Mouse (Mus musculus) spleen, adult 2 months (tissue): ENCODE data around the gene Eif3l. TPM values are rescaled to one million over a fixed set of nuclear protein-coding genes. Genes with fewer than 3 reads are reported as not detected.
A peak's percentile ranks its signal among the peaks of the same experiment; 100 is the strongest.

Source experiments
- DNase-seq, 2 experiments: peaks; one replicate each; pipeline versions ENCODE4 v3.0.0 to v3.0.0-alpha.2; 2012 to 2021; ENCODE audit warnings: low spot score in 2 of 2, low read depth in 1 of 2
- H3K27ac ChIP-seq: fragments of 200-500 bp; 2 replicates; pipeline ENCODE4 v1.5.1; 2012; ENCODE audit warnings: low read length, inconsistent platforms; ENCODE audit not compliant: insufficient read depth
- H3K27me3 ChIP-seq: fragments of 200-500 bp; 2 replicates; pipeline ENCODE4 v1.6.1; 2012; ENCODE audit warnings: mild to moderate bottlenecking, moderate library complexity, low read length, inconsistent platforms; ENCODE audit not compliant: control insufficient read depth, insufficient read depth
- H3K36me3 ChIP-seq: fragments of 200-500 bp; 2 replicates; pipeline ENCODE4 v1.6.1; 2012; ENCODE audit warnings: mild to moderate bottlenecking, low read length, inconsistent platforms; ENCODE audit not compliant: control insufficient read depth, insufficient read depth
- H3K4me1 ChIP-seq: fragments of 200-500 bp; 2 replicates; pipeline ENCODE4 v1.6.1; 2011; ENCODE audit warnings: inconsistent platforms; ENCODE audit not compliant: control insufficient read depth, insufficient read depth, insufficient read length
- H3K4me3 ChIP-seq: fragments of 200-500 bp; 2 replicates; pipeline ENCODE4 v1.5.1; 2011; ENCODE audit warnings: mild to moderate bottlenecking, inconsistent platforms; ENCODE audit not compliant: insufficient read depth, insufficient read length; ENCODE audit errors: extremely low read depth
- CTCF ChIP-seq: fragments of 200-500 bp; IDR thresholded peaks from 2 replicates; pipeline ENCODE4 v1.5.1; 2011; ENCODE audit warnings: mild to moderate bottlenecking, inconsistent platforms; ENCODE audit not compliant: insufficient read depth, insufficient read length, insufficient replicate concordance; ENCODE audit errors: extremely low read depth
- POLR2A ChIP-seq: fragments of 200-500 bp; IDR thresholded peaks from 2 replicates; pipeline ENCODE4 v1.6.1; 2011; ENCODE audit warnings: low read depth, low read length, inconsistent platforms
- WGBS: fragments of 180-500 bp; shearing (Covaris S2); methylation state at CpG from one replicate; pipeline ENCODE4 v1.1.7; 2018; 5-methylcytosine and 5-hydroxymethylcytosine counted together
- polyA plus RNA-seq: library from polyadenylated mRNA; depleted of rRNA; stranded (reverse); fragments of >200 nt; gene quantifications from 2 replicates; pipeline ENCODE4 v1.2.3, GENCODE M21; 2012

Eif3l gene
- polyA plus RNA-seq, 1 experiment, result 85.7 TPM

DNA sequence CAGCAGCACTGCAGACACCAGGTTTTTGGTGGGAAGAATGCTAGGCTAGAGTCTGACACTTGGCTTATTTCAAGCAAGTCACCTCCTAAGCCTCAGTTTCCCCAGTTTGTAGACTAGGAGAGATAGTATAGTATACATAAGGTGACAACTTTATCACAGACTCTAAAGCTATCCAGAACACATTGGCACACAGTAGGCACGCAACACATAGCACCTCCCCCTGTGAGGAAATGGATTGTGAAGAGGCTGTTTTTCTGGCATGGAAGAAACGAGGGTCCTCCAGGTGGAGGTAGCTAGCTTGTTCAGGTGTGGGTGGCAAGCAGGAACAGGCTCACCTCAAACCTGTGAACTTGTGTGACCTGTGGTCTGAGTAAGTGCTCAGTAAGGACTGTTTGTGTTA, 24.0 kb upstream of the Eif3l start:
- 76% methylated on average over 2 of the region's 2 CpGs for WGBS
- Histone ChIP-seq H3K27ac (no peak overlapping the region), H3K36me3 (peaks cover 26% of the 10 kb centered on the region), H3K27me3 (no peaks in the 10 kb centered on the region), H3K4me3 (no peak overlapping the region), H3K4me1 (no peaks in the 10 kb centered on the region)
- DNase-seq, result no peak
- TF ChIP-seq CTCF, result no peak
- no peak for TF ChIP-seq POLR2A

- no peak overlapping the region for H3K27ac ChIP-seq
- H3K27me3 ChIP-seq, result no peaks in the 10 kb centered on the region
- DNase-seq, result no peak
- WGBS, result 68% methylated on average over 13 of the region's 13 CpGs
- H3K4me3 ChIP-seq, result no peak overlapping the region
- H3K36me3 ChIP-seq, result peaks cover 33% of the 10 kb centered on the region
- no peak for TF ChIP-seq POLR2A
- H3K4me1 ChIP-seq, result no peaks in the 10 kb centered on the region
These were observed 23.3 kb upstream of the Eif3l start for GRCm38 (mm10) chr15:79051461-79052360.

DNA sequence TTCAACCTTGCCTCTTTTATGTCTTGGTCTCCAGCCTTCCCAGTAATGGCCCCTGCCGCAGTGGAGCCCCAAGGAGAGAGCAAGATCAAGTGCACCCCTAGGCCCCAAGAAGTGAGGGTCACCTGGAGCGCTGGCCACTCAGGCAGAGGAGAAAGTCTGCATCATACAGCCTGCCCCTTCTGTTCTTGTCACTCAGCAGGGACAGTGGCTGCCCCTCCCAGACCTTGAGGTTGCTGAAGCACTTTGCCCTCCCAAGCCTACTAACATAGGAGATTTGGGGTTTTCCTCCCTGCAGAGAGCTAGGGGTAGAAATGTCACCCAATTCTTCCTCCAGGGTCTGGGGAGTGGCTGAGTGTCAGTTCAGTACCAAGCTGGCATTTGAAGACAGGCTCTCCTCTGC, 22.6 kb upstream of the Eif3l start:
- H3K27me3 ChIP-seq, result no peaks in the 10 kb centered on the region
- no peaks in the 10 kb centered on the region for H3K4me1 ChIP-seq
- H3K27ac ChIP-seq, result no peak overlapping the region
- peaks cover 35% of the 10 kb centered on the region for H3K36me3 ChIP-seq
- 98% methylated on average over 2 of the region's 2 CpGs for WGBS
- TF ChIP-seq CTCF (no peak), POLR2A (no peak)
- H3K4me3 ChIP-seq, result no peak overlapping the region
- no peak for DNase-seq

- DNase-seq, result no peak
- Histone ChIP-seq H3K4me1 (no peaks in the 10 kb centered on the region), H3K4me3 (no peak overlapping the region), H3K27me3 (no peaks in the 10 kb centered on the region), H3K36me3 (peaks cover 51% of the 10 kb centered on the region), H3K27ac (no peak overlapping the region)
- TF ChIP-seq CTCF (no peak), POLR2A (no peak)
- 96% methylated on average over 7 of the region's 7 CpGs for WGBS
These were observed 18.4 kb upstream of the Eif3l start for GRCm38 (mm10) chr15:79056601-79057000.

DNA sequence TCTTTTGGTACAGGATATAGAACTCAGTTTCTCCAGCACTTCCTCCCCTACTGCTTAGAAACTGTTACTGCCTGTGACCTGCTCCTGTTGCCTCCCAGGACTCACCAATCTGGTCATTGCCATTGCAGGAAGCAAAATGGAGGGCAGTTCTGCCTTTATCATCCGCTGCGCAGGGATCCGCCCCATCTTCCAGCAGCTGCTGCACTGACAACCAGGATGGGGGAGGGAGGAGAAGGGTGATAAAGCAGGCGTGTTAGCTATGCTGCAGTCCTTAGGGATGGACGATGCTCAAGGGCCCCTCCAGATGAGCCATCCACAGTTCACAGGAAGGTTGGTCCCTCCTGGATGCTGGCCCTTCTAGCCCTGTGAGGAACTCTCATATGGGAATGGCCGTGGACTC, 17.1 kb upstream of the Eif3l start:
- peaks cover 2% of the 10 kb centered on the region; the same call in 1 of the 2 replicates for H3K4me1 ChIP-seq
- no peak for TF ChIP-seq POLR2A
- no peak for TF ChIP-seq CTCF
- 85% methylated on average over 6 of the region's 6 CpGs for WGBS
- H3K27me3 ChIP-seq, result no peaks in the 10 kb centered on the region
- H3K27ac ChIP-seq, result no peak overlapping the region
- DNase-seq, result no peak
- no peak overlapping the region for H3K4me3 ChIP-seq
- peaks cover 51% of the 10 kb centered on the region for H3K36me3 ChIP-seq

GRCm38 (mm10) chr15:79060887-79061565, 14.0 kb upstream of the Eif3l start:
- Histone ChIP-seq H3K4me3 (no peak overlapping the region), H3K27me3 (no peaks in the 10 kb centered on the region), H3K27ac (no peak overlapping the region), H3K36me3 (peaks cover 24% of the 10 kb centered on the region), H3K4me1 (peaks cover 2% of the 10 kb centered on the region)
- no peak for TF ChIP-seq CTCF
- TF ChIP-seq POLR2A, result no peak
- DNase-seq, result no peak
- 88% methylated on average over 14 of the region's 14 CpGs for WGBS

DNA sequence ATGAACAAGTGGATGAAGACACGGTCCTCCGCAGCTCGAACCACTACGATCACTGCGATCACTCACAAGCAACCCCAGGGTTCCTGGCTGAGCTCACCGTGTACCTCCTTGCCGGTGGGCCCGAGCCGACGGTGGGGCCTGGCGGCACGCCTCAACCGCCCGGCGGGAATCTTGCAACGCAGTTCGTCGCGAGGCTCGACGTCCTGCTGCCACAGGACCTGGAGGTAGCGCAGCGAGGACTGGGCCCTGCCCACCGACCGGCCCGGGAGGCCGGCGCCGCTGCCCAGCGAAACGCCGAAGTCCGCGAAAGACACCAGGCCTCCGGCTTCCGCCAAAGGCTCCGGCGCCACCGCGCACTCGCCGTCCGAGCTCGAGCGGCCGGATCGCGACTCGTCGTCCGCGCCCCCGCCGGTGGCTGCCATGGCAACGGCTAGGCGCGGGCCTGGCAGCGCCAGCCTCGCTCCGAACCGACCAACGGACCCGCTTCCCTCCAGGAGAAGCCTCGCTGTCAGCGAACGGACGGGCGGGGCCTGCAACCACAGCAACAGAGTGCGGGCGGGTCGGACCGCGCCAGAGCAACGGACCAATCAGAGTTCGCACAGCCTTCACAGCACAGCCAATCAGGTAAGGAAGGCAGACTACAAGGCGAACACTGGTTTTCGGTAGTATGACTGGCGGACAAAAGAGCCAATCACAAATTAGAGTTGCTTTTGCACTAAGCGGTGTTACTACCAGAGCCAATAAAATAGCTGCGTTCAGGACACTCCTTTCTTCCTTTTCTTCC, 12.4 kb upstream of the Eif3l start, which contains the start of gene Ankrd54:
Ankrd54 (minus strand) TSS at position 518 of the 784 bp plus-strand sequence.
- DNase-seq, result peak; percentile 96 to 99
- Histone ChIP-seq H3K36me3 (peaks cover 16% of the 10 kb centered on the region), H3K27ac (peak within 1 kb of the TSS; percentile 81), H3K4me1 (peaks cover 2% of the 10 kb centered on the region), H3K4me3 (peak within 1 kb of the TSS; percentile 98), H3K27me3 (no peaks in the 10 kb centered on the region)
- TF ChIP-seq CTCF (no peak), POLR2A (peak; percentile 36; the same call in 1 of the 2 replicates)
- under 1% methylated on average over 80 of the region's 80 CpGs for WGBS
